Comparison of ENCODE assay signal across 13 mouse cellular contexts in the genomic region with DNA sequence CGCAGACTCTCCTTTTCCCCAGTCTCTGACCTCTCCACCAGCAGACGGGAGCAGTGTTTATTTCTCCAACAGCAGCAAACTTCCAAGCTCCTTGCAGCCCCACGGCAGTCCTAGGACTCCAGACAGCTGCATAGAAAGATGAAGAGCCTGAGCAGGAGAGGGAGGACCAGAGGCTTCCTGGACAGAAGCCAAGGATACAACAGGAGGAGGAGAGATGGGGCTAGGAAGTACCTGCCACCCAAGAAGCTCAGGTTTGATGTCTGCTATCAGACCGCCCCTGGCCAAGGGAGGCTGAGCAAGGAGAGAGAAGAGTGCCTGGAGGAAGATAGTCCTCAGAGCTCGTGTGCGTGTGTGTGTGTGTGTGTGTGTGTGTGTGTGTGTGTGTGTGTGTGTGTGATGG. TPM values are rescaled to one million over a fixed set of nuclear protein-coding genes. Genes with fewer than 3 reads are reported as not detected.
DNase-seq lines count a peak whose midpoint lies in the region; ATAC-seq lines count a peak whose summit lies in the region.
"Had no signal": no experiment of that assay in that cellular context is flagged by ENCODE, and none has a peak within 500 bp of the region (broad histone marks: within the 10 kb centered on the region; RNA-seq: fewer than 3 reads in every experiment).

No protein-coding gene starts in this region.

- no peaks in the 10 kb centered on the region for H3K27me3 ChIP-seq in hindbrain, embryonic 13.5 days
- no peaks in the 10 kb centered on the region for H3K27me3 ChIP-seq in hindbrain, embryonic 16.5 days (replicated peaks; ENCODE audit: control insufficient read depth, insufficient read depth, low read length)
- H3K27me3 ChIP-seq in midbrain, embryonic 14.5 days (ENCODE audit: control insufficient read depth, insufficient read depth, low read length), result no peaks in the 10 kb centered on the region
- no peaks in the 10 kb centered on the region for H3K27me3 ChIP-seq in midbrain, embryonic 10.5 days (ENCODE audit: low read depth, poor library complexity, severe bottlenecking)
- H3K27me3 ChIP-seq in stomach, embryonic 15.5 days (replicated peaks), result no peaks in the 10 kb centered on the region
- H3K27me3 ChIP-seq: neural tube, embryonic 12.5 days had no signal

- 57% methylated on average over 6 of the region's 6 CpGs for WGBS in hindbrain, embryonic 13.5 days
- WGBS in hindbrain, embryonic 16.5 days, result 66% methylated on average over 6 of the region's 6 CpGs
- WGBS in midbrain, embryonic 14.5 days, result 57% methylated on average over 6 of the region's 6 CpGs
- 65% methylated on average over 6 of the region's 6 CpGs for WGBS in midbrain, embryonic 10.5 days
- 20% methylated on average over 6 of the region's 6 CpGs for WGBS in stomach, embryonic 15.5 days

- no peak overlapping the region for H3K4me2 ChIP-seq in hindbrain, embryonic 13.5 days
- H3K4me2 ChIP-seq in hindbrain, embryonic 16.5 days (ENCODE audit: low read length), result no peak overlapping the region
- H3K4me2 ChIP-seq in midbrain, embryonic 14.5 days (ENCODE audit: low read length), result no peak overlapping the region
- H3K4me2 ChIP-seq in stomach, embryonic 15.5 days, result 0 out of 2 replicates have a peak overlapping the region, but pooled peaks have one; percentile 8
- H3K4me2 ChIP-seq: neural tube, embryonic 12.5 days had no signal

- ATAC-seq in hindbrain, embryonic 13.5 days (ENCODE audit: low FRiP score), result 0 out of 2 replicates have a peak, but pooled peaks have one; percentile 32
- no peak for ATAC-seq in hindbrain, embryonic 16.5 days
- no peak for ATAC-seq in midbrain, embryonic 14.5 days (ENCODE audit: low FRiP score, low TSS enrichment)
- ATAC-seq in stomach, embryonic 15.5 days (ENCODE audit: insufficient read depth, low FRiP score, low read depth), result peak; percentile 55
- ATAC-seq: activated CD4-positive, CD25-positive, alpha-beta regulatory T cell, adult 4 months had no signal

- no peak overlapping the region for H3K9ac ChIP-seq in hindbrain, embryonic 13.5 days
- no peak overlapping the region for H3K9ac ChIP-seq in hindbrain, embryonic 16.5 days (ENCODE audit: low read depth, low read length)
- H3K9ac ChIP-seq in midbrain, embryonic 14.5 days (replicated peaks; ENCODE audit: low read length), result no peak overlapping the region
- H3K9ac ChIP-seq in stomach, embryonic 15.5 days, result no peak overlapping the region
- H3K9ac ChIP-seq: neural tube, embryonic 12.5 days had no signal

- no peaks in the 10 kb centered on the region for H3K36me3 ChIP-seq in hindbrain, embryonic 13.5 days
- H3K36me3 ChIP-seq in hindbrain, embryonic 16.5 days (ENCODE audit: control insufficient read depth, insufficient read depth, low read length), result no peaks in the 10 kb centered on the region
- no peaks in the 10 kb centered on the region for H3K36me3 ChIP-seq in midbrain, embryonic 14.5 days (ENCODE audit: control insufficient read depth, insufficient read depth, low read length)
- H3K36me3 ChIP-seq in midbrain, embryonic 10.5 days, result no peaks in the 10 kb centered on the region
- H3K36me3 ChIP-seq in stomach, embryonic 15.5 days, result no peaks in the 10 kb centered on the region
- H3K36me3 ChIP-seq: neural tube, embryonic 12.5 days had no signal

- no peak overlapping the region for H3K4me3 ChIP-seq in hindbrain, embryonic 13.5 days
- no peak overlapping the region for H3K4me3 ChIP-seq in hindbrain, embryonic 16.5 days (ENCODE audit: low read length)
- H3K4me3 ChIP-seq in midbrain, embryonic 14.5 days (replicated peaks; ENCODE audit: low read depth, low read length), result no peak overlapping the region
- H3K4me3 ChIP-seq in midbrain, embryonic 10.5 days, result no peak overlapping the region
- H3K4me3 ChIP-seq in stomach, embryonic 15.5 days (replicated peaks), result no peak overlapping the region
- H3K4me3 ChIP-seq: neural tube, embryonic 12.5 days had no signal

- no peaks in the 10 kb centered on the region for H3K9me3 ChIP-seq in hindbrain, embryonic 13.5 days
- H3K9me3 ChIP-seq in hindbrain, embryonic 16.5 days (ENCODE audit: control insufficient read depth, low read length), result no peaks in the 10 kb centered on the region
- H3K9me3 ChIP-seq in midbrain, embryonic 14.5 days (ENCODE audit: control insufficient read depth, low read length), result no peaks in the 10 kb centered on the region
- no peaks in the 10 kb centered on the region for H3K9me3 ChIP-seq in midbrain, embryonic 10.5 days (replicated peaks)
- no peaks in the 10 kb centered on the region for H3K9me3 ChIP-seq in stomach, embryonic 15.5 days
- H3K9me3 ChIP-seq: neural tube, embryonic 12.5 days had no signal

- H3K4me1 ChIP-seq in hindbrain, embryonic 13.5 days (replicated peaks), result peaks cover 20% of the 10 kb centered on the region
- peaks cover 6% of the 10 kb centered on the region for H3K4me1 ChIP-seq in hindbrain, embryonic 16.5 days (ENCODE audit: control insufficient read depth, insufficient read depth, low read depth, low read length)
- no peaks in the 10 kb centered on the region for H3K4me1 ChIP-seq in midbrain, embryonic 14.5 days (ENCODE audit: control insufficient read depth, insufficient read depth, low read length)
- peaks cover 1% of the 10 kb centered on the region for H3K4me1 ChIP-seq in midbrain, embryonic 10.5 days
- H3K4me1 ChIP-seq in stomach, embryonic 15.5 days, result peaks cover 29% of the 10 kb centered on the region

- peak; percentile 8 to 25 for DNase-seq in cerebellum, postnatal 10 days
- DNase-seq in cerebellum, adult 11 months, result no peak
- DNase-seq in midbrain, embryonic 14.5 days, result peak; percentile 34
- DNase-seq in midbrain, embryonic 10.5 days (ENCODE audit: low spot score), result no peak
- no peak for DNase-seq in spleen, postnatal 10 days (ENCODE audit: low spot score in 2 of 2)
- DNase-seq: cerebellum, adult 9-11 months; heart, postnatal 4 days; right cerebral cortex, postnatal 14 days had no signal

- no peak overlapping the region for H3K27ac ChIP-seq in hindbrain, embryonic 13.5 days
- no peak overlapping the region for H3K27ac ChIP-seq in hindbrain, embryonic 16.5 days (ENCODE audit: low read depth, low read length)
- H3K27ac ChIP-seq in midbrain, embryonic 14.5 days (replicated peaks; ENCODE audit: low read depth, low read length), result no peak overlapping the region
- no peak overlapping the region for H3K27ac ChIP-seq in midbrain, embryonic 10.5 days (replicated peaks)
- H3K27ac ChIP-seq in stomach, embryonic 15.5 days, result peak overlapping the region; percentile 61
- H3K27ac ChIP-seq: neural tube, embryonic 12.5 days had no signal

RNA-seq across cellular contexts. Expression of a gene that starts 41.0 kb away (rescaled TPM):
- polyA plus RNA-seq in hindbrain, embryonic 13.5 days (2015; fragmentation: Nextera tagmentation; extraction: Ambion mirVana), result not detected in 2 replicates
- polyA plus RNA-seq in hindbrain, embryonic 16.5 days (2015; fragmentation: Nextera tagmentation; extraction: Ambion mirVana), result not detected in 2 replicates
- not detected in 2 replicates for polyA plus RNA-seq in midbrain, embryonic 14.5 days (2014; fragmentation: Nextera tagmentation; extraction: Ambion mirVana)
- not detected in 2 replicates for polyA plus RNA-seq in midbrain, embryonic 10.5 days (2016; fragmentation: Nextera tagmentation; extraction: Ambion mirVana)
- not detected in 2 replicates for polyA plus RNA-seq in stomach, embryonic 15.5 days (2015; fragmentation: Nextera tagmentation; extraction: Ambion mirVana)
- polyA plus RNA-seq: activated CD4-positive, CD25-positive, alpha-beta regulatory T cell, adult 4 months; neural tube, embryonic 12.5 days had no signal

Comparison
In these comparisons a context has a peak if more than half of its experiments do, and no peak if none do; other contexts are left out.
1. DNase-seq: peak in cerebellum, postnatal 10 days (2 of 2) and midbrain, embryonic 14.5 days (single experiment); none in cerebellum, adult 11 months (single experiment), midbrain, embryonic 10.5 days (single experiment) and spleen, postnatal 10 days (0 of 2).
2. ATAC-seq: peak in hindbrain, embryonic 13.5 days (single experiment) and stomach, embryonic 15.5 days (single experiment); none in hindbrain, embryonic 16.5 days (single experiment) and midbrain, embryonic 14.5 days (single experiment).